Mouse (Mus musculus) heart, adult 2 months (tissue): Measurements from ENCODE around the gene 1110032A03Rik. TPM values are rescaled to one million over a fixed set of nuclear protein-coding genes. Genes with fewer than 3 reads are reported as not detected.

ENCODE experiments used
- DNase-seq, 2 experiments: peaks; one replicate each; pipeline ENCODE4 v3.0.0; 2021
- H3K27ac ChIP-seq: fragments of 200-600 bp; 2 replicates; pipeline ENCODE4 v1.8.1; 2022
- H3K27me3 ChIP-seq: fragments of 200-500 bp; 2 replicates; pipeline ENCODE4 v1.6.1; 2012; ENCODE audit warnings: mild to moderate bottlenecking, low read length, inconsistent platforms, mixed read lengths; ENCODE audit not compliant: control insufficient read depth, insufficient read depth
- H3K36me3 ChIP-seq: fragments of 200-500 bp; 2 replicates; pipeline ENCODE4 v1.6.1; 2012; ENCODE audit warnings: low read length, inconsistent platforms; ENCODE audit not compliant: control insufficient read depth, insufficient read depth
- H3K4me1 ChIP-seq: fragments of 200-500 bp; 2 replicates; pipeline ENCODE4 v1.6.1; 2011; ENCODE audit warnings: low read length; ENCODE audit not compliant: control insufficient read depth, insufficient read depth
- H3K4me3 ChIP-seq: fragments of 200-600 bp; 2 replicates; pipeline ENCODE4 v1.8.1; 2022
- H3K79me2 ChIP-seq: fragments of 200-500 bp; replicated peaks from 2 replicates; pipeline ENCODE4 v1.6.1; 2012; ENCODE audit warnings: mild to moderate bottlenecking, inconsistent platforms, low read length, moderate library complexity, mixed read lengths; ENCODE audit not compliant: control insufficient read depth, insufficient read depth
- H3K9ac ChIP-seq: fragments of 200-500 bp; 2 replicates; pipeline ENCODE4 v1.6.1; 2012; ENCODE audit warnings: low read depth, mild to moderate bottlenecking, control low read depth, inconsistent platforms, low read length, mixed read lengths
- CTCF ChIP-seq: fragments of 200-600 bp; IDR thresholded peaks from 2 replicates; pipeline ENCODE4 v1.8.1; 2022; ENCODE audit warnings: antibody characterized with exemption, mild to moderate bottlenecking, moderate library complexity
- EP300 ChIP-seq: fragments of 200-500 bp; IDR thresholded peaks from 2 replicates; pipeline ENCODE4 v1.6.1; 2011; ENCODE audit warnings: low read depth, low read length, control low read depth; ENCODE audit not compliant: insufficient read depth
- POLR2A ChIP-seq: fragments of 200-500 bp; IDR thresholded peaks from 2 replicates; pipeline ENCODE4 v1.6.1; 2011; ENCODE audit warnings: mild to moderate bottlenecking, low read depth, low read length, control low read depth; ENCODE audit not compliant: insufficient read depth
- WGBS: fragments of 180-500 bp; shearing (Covaris S2); methylation state at CpG from one replicate; pipeline ENCODE4 v1.1.7; 2018; 5-methylcytosine and 5-hydroxymethylcytosine counted together
- intact Hi-C: fragments of 180-260 bp; cut with DNase I; formaldehyde crosslinking; loops from one replicate; pipeline ENCODE4 v1.15.1; 2025
- long read RNA-seq: library from polyadenylated mRNA; stranded (forward); transcript quantifications from one replicate; pipeline ENCODE4 v2.0.0, GENCODE M21; 2021
- polyA plus RNA-seq: library from polyadenylated mRNA; depleted of rRNA; stranded (reverse); fragments of >200 nt; gene quantifications from 2 replicates; pipeline ENCODE4 v1.2.3, GENCODE M21; 2012; rRNA removed
- total RNA-seq, 2 experiments: library from RNA; stranded (reverse); gene quantifications; 2 replicates each; pipeline ENCODE4 v1.2.3; 2021

Gene 1110032A03Rik
- total RNA-seq = 10 to 100 TPM; 11.8 to 12.1 TPM
- 34.5 and 39.0 TPM in 2 replicates for polyA plus RNA-seq
- long read RNA-seq, partial matches to known transcripts = 0 of 4 reads
- long read RNA-seq, other reads (novel, unspliced or antisense) = 0 of 4 reads

GRCm38 (mm10) chr9:50774991-50775612 is at the start of gene 1110032A03Rik, which contains the start of gene Alg9:
TSS of gene 1110032A03Rik (minus strand) at chr9:50775520.
TSS of gene Alg9 (plus strand) at chr9:50775019.
- Histone ChIP-seq H3K27ac (peak within 1 kb of the TSS; percentile 60), H3K36me3 (no peaks in the 10 kb centered on the region), H3K4me1 (peaks cover 1% of the 10 kb centered on the region), H3K4me3 (peak within 1 kb of the TSS; percentile 98), H3K27me3 (no peaks in the 10 kb centered on the region), H3K79me2 (no peaks in the 10 kb centered on the region), H3K9ac (peak within 1 kb of the TSS; percentile 97)
- intact Hi-C loops = no loop called here
- TF ChIP-seq CTCF = 0 out of 2 replicates have a peak, but pooled peaks have one; percentile 3
- TF ChIP-seq EP300 = peak; percentile 69; the same call in 1 of the 2 replicates
- no peak for TF ChIP-seq POLR2A
- under 1% methylated on average over 51 of the region's 51 CpGs for WGBS
- peak; percentile 89 to 93 for DNase-seq

- intact Hi-C loops = no loop called here
- Histone ChIP-seq H3K79me2 (no peaks in the 10 kb centered on the region), H3K9ac (no peak overlapping the region), H3K27me3 (no peaks in the 10 kb centered on the region), H3K4me3 (no peak overlapping the region), H3K27ac (no peak overlapping the region), H3K4me1 (no peaks in the 10 kb centered on the region), H3K36me3 (no peaks in the 10 kb centered on the region)
- WGBS = 82% methylated on average over 11 of the region's 11 CpGs
- no peak for TF ChIP-seq POLR2A
- TF ChIP-seq CTCF = no peak
- TF ChIP-seq EP300 = no peak
- no peak for DNase-seq
Measured at GRCm38 (mm10) chr9:50823779-50824453, 48.6 kb upstream of the 1110032A03Rik start.

- no peak for DNase-seq
- H3K9ac ChIP-seq = no peak overlapping the region
- no peaks in the 10 kb centered on the region for H3K4me1 ChIP-seq
- H3K27ac ChIP-seq = no peak overlapping the region
- no peak overlapping the region for H3K4me3 ChIP-seq
- no peaks in the 10 kb centered on the region for H3K36me3 ChIP-seq
- H3K79me2 ChIP-seq = no peaks in the 10 kb centered on the region
- WGBS = 95% methylated on average over 5 of the region's 5 CpGs
- H3K27me3 ChIP-seq = no peaks in the 10 kb centered on the region
- TF ChIP-seq CTCF (no peak), POLR2A (no peak), EP300 (no peak)
- intact Hi-C loops = no loop called here
Measured at GRCm38 (mm10) chr9:50822216-50822615, 46.9 kb upstream of the 1110032A03Rik start.

GRCm38 (mm10) chr9:50821651-50822050 is 46.3 kb upstream of the 1110032A03Rik start:
- no peak for DNase-seq
- H3K27me3 ChIP-seq = no peaks in the 10 kb centered on the region
- H3K4me1 ChIP-seq = no peaks in the 10 kb centered on the region
- TF ChIP-seq EP300 (no peak), POLR2A (no peak), CTCF (no peak)
- no peaks in the 10 kb centered on the region for H3K36me3 ChIP-seq
- H3K27ac ChIP-seq = no peak overlapping the region
- WGBS = 90% methylated on average over 6 of the region's 6 CpGs
- no peaks in the 10 kb centered on the region for H3K79me2 ChIP-seq
- no peak overlapping the region for H3K4me3 ChIP-seq
- intact Hi-C loops = no loop called here
- H3K9ac ChIP-seq = no peak overlapping the region

- no peaks in the 10 kb centered on the region for H3K79me2 ChIP-seq
- H3K4me1 ChIP-seq = no peaks in the 10 kb centered on the region
- no peak overlapping the region for H3K4me3 ChIP-seq
- no peak overlapping the region for H3K9ac ChIP-seq
- no peak overlapping the region for H3K27ac ChIP-seq
- TF ChIP-seq POLR2A (no peak), CTCF (no peak), EP300 (no peak)
- intact Hi-C loops = no loop called here
- no peaks in the 10 kb centered on the region for H3K27me3 ChIP-seq
- DNase-seq = no peak
- H3K36me3 ChIP-seq = no peaks in the 10 kb centered on the region
- WGBS = 90% methylated on average over 6 of the region's 6 CpGs
Measured at GRCm38 (mm10) chr9:50819716-50820115, 44.4 kb upstream of the 1110032A03Rik start.

GRCm38 (mm10) chr9:50818050-50818449 is 42.7 kb upstream of the 1110032A03Rik start:
- Histone ChIP-seq H3K4me3 (no peak overlapping the region), H3K9ac (no peak overlapping the region), H3K36me3 (no peaks in the 10 kb centered on the region), H3K27me3 (no peaks in the 10 kb centered on the region), H3K4me1 (no peaks in the 10 kb centered on the region), H3K27ac (no peak overlapping the region), H3K79me2 (no peaks in the 10 kb centered on the region)
- 87% methylated on average over 6 of the region's 6 CpGs for WGBS
- DNase-seq = no peak
- intact Hi-C loops = no loop called here
- TF ChIP-seq EP300 (no peak), POLR2A (no peak)
